ENCODE assay signal across 9 mouse cellular contexts in genomic region chr16:95209011-95209466, GRCm38 (mm10). TPM values are rescaled to one million over a fixed set of nuclear protein-coding genes. Genes with fewer than 3 reads are reported as not detected.
A peak's percentile ranks its signal among the peaks of the same experiment; 100 is the strongest.
DNase-seq lines count a peak whose midpoint lies in the region; ATAC-seq and TF ChIP-seq lines count a peak whose summit lies in the region.
"Had no signal": no experiment of that assay in that cellular context is flagged by ENCODE, and none has a peak within 500 bp of the region (broad histone marks: within the 10 kb centered on the region; RNA-seq: fewer than 3 reads in every experiment).

No protein-coding gene starts in this region.

- no peak overlapping the region for H3K4me3 ChIP-seq in layer of hippocampus, adult 2 months
- no peak overlapping the region for H3K4me3 ChIP-seq in hindbrain, embryonic 14.5 days (replicated peaks; ENCODE audit: low read length)

- H3K4me1 ChIP-seq in hindbrain, embryonic 14.5 days (replicated peaks; ENCODE audit: control insufficient read depth, insufficient read depth, low read length), result no peaks in the 10 kb centered on the region

- POLR2A ChIA-PET in Patski (lab: Charles Lee), result no interaction called here

- CTCF ChIA-PET in Patski (lab: Charles Lee), result interaction anchor here (0.8 to 1.7 kb wide), 5 partner anchors 13 to 132 kb away, joined by 3 to 19 read pairs (median 3); no protein-coding TSS in a partner anchor

- no peak for ATAC-seq in Patski
- ATAC-seq in hindbrain, embryonic 14.5 days (ENCODE audit: low FRiP score), result no peak

- H3K36me3 ChIP-seq in hindbrain, embryonic 14.5 days (replicated peaks; ENCODE audit: control insufficient read depth, insufficient read depth), result no peaks in the 10 kb centered on the region

- no peak overlapping the region for H3K9ac ChIP-seq in hindbrain, embryonic 14.5 days

- in situ Hi-C loops in Patski (cut with MboI; ENCODE audit: low pct_unique_long_range_greater_than_20kb), result loop anchor here (25.0 kb wide), 1 partner anchor 753 kb away; no protein-coding TSS in a partner anchor

- no peaks in the 10 kb centered on the region for H3K27me3 ChIP-seq in Patski
- H3K27me3 ChIP-seq in hindbrain, embryonic 14.5 days (ENCODE audit: control insufficient read depth, insufficient read depth, low read length), result no peaks in the 10 kb centered on the region

- TF ChIP-seq CTCF in layer of hippocampus, adult 2 months (conservative IDR thresholded peaks at IDR 0.05), result peak; percentile 71
- peak; percentile 64 for TF ChIP-seq CTCF in Patski (IDR thresholded peaks at IDR 0.05)

- no peak for DNase-seq in layer of hippocampus, adult 2 months (ENCODE audit: low spot score in 2 of 2)
- DNase-seq in layer of hippocampus, adult 9-10 months (ENCODE audit: low spot score), result no peak
- no peak for DNase-seq in Patski (ENCODE audit: low read depth, low spot score)
- peak; percentile 34 to 43 for DNase-seq in cerebellum, postnatal 36 days
- peak; percentile 44 for DNase-seq in kidney, postnatal 14 days
- no peak for DNase-seq in spleen, postnatal 10 days (ENCODE audit: low spot score in 2 of 2)
- DNase-seq in right cerebral cortex, adult 2 months (ENCODE audit: low spot score in 2 of 2), result no peak
- DNase-seq in hindbrain, embryonic 14.5 days (ENCODE audit: low spot score), result no peak

- WGBS in hindbrain, embryonic 14.5 days, result 42% methylated on average over 1 of the region's 1 CpGs

- H3K9me3 ChIP-seq in hindbrain, embryonic 14.5 days (ENCODE audit: control insufficient read depth, low read length), result no peaks in the 10 kb centered on the region

- H3K27ac ChIP-seq in layer of hippocampus, adult 2 months, result no peak overlapping the region
- H3K27ac ChIP-seq in hindbrain, embryonic 14.5 days, result no peak overlapping the region

- H3K4me2 ChIP-seq in hindbrain, embryonic 14.5 days (replicated peaks), result no peak overlapping the region

RNA-seq across cellular contexts. Expression of gene Kcnj15, which starts 48.3 kb away (rescaled TPM):
- under 1 TPM; 0.08 to 0.34 TPM for total RNA-seq in layer of hippocampus, adult 2 months (2021)
- 0.98 TPM for polyA plus RNA-seq in Patski (2021)
- polyA plus RNA-seq in hindbrain, embryonic 14.5 days (2014; fragmentation: Nextera tagmentation; extraction: Ambion mirVana), result 0.09 and 0.19 TPM in 2 replicates
- total RNA-seq: neutrophil, adult 5-6 weeks had no signal

Comparison
In these comparisons a context has a peak if more than half of its experiments do, and no peak if none do; other contexts are left out.
1. DNase-seq: peak in cerebellum, postnatal 36 days (2 of 2) and kidney, postnatal 14 days (single experiment); none in layer of hippocampus, adult 2 months (0 of 2), layer of hippocampus, adult 9-10 months (single experiment), Patski (single experiment), spleen, postnatal 10 days (0 of 2), right cerebral cortex, adult 2 months (0 of 2) and hindbrain, embryonic 14.5 days (single experiment).